Mouse (Mus musculus) embryonic facial prominence, embryonic 11.5 days (tissue): ENCODE data around the gene Kcnn1. TPM values are rescaled to one million over a fixed set of nuclear protein-coding genes. Genes with fewer than 3 reads are reported as not detected.
A peak's percentile ranks its signal among the peaks of the same experiment; 100 is the strongest.
"Not testable (repeated sequence)": the region's sequence is repeated elsewhere in the genome, so short reads cannot be mapped to it uniquely, and the experiment has no call there.

ENCODE experiments used
- ATAC-seq: fragments of 200-750 bp; cut with Nextera tagmentation; replicated peaks from 2 replicates; pipeline ENCODE4 v1.8.0; 2017; ENCODE audit warnings: low read depth; ENCODE audit not compliant: insufficient number of reproducible peaks, low FRiP score, low TSS enrichment
- DNase-seq: peaks from one replicate; pipeline ENCODE4 v3.0.0-alpha.2; 2015; ENCODE audit warnings: low spot score
- H3K27ac ChIP-seq: fragments of 300-500 bp; sonication (generic); replicated peaks from 2 replicates; pipeline ENCODE4 v1.5.1; 2014; ENCODE audit warnings: mild to moderate bottlenecking, low read depth, low read length, control low read depth
- H3K27me3 ChIP-seq: fragments of 300-500 bp; sonication (generic); 2 replicates; pipeline ENCODE4 v1.6.1; 2014; ENCODE audit warnings: mild to moderate bottlenecking, low read length, moderate library complexity, mixed read lengths; ENCODE audit not compliant: control insufficient read depth, insufficient read depth
- H3K36me3 ChIP-seq: fragments of 300-500 bp; sonication (generic); replicated peaks from 2 replicates; pipeline ENCODE4 v1.6.1; 2014; ENCODE audit warnings: low read depth, mild to moderate bottlenecking, low read length, moderate library complexity, mixed read lengths; ENCODE audit not compliant: control insufficient read depth, insufficient read depth
- H3K4me1 ChIP-seq: fragments of 300-500 bp; sonication (generic); 2 replicates; pipeline ENCODE4 v1.6.1; 2014; ENCODE audit warnings: low read length, mixed read lengths; ENCODE audit not compliant: control insufficient read depth, insufficient read depth
- H3K4me2 ChIP-seq: fragments of 300-500 bp; sonication (generic); 2 replicates; pipeline ENCODE4 v1.6.1; 2014; ENCODE audit warnings: low read depth, mild to moderate bottlenecking, control low read depth, low read length, moderate library complexity
- H3K4me3 ChIP-seq: fragments of 300-500 bp; sonication (generic); 2 replicates; pipeline ENCODE4 v1.5.1; 2014; ENCODE audit warnings: low read depth, low read length, control low read depth
- H3K9ac ChIP-seq: fragments of 300-500 bp; sonication (generic); replicated peaks from 2 replicates; pipeline ENCODE4 v1.6.1; 2014; ENCODE audit warnings: mild to moderate bottlenecking, control low read depth, low read length
- H3K9me3 ChIP-seq: fragments of 300-500 bp; sonication (generic); replicated peaks from 2 replicates; pipeline ENCODE4 v1.6.1; 2016; ENCODE audit warnings: mild to moderate bottlenecking, low read length, inconsistent platforms, mixed read lengths; ENCODE audit not compliant: control insufficient read depth
- WGBS: fragments of 180-500 bp; shearing (Covaris S2); extraction: QIAGEN DNeasy Blood & Tissue Kit; methylation state at CpG from one replicate; pipeline ENCODE4 v1.1.7; 2014; 5-methylcytosine and 5-hydroxymethylcytosine counted together
- polyA plus RNA-seq: library from polyadenylated mRNA; unstranded; fragments of >200 nt; fragmentation: Nextera tagmentation; extraction: Ambion mirVana; gene quantifications from 2 replicates; pipeline ENCODE4 v1.2.1, GENCODE M21; 2014

The Kcnn1 gene
- polyA plus RNA-seq, 1 experiment from 2014 or later, result 2.9 TPM

DNA sequence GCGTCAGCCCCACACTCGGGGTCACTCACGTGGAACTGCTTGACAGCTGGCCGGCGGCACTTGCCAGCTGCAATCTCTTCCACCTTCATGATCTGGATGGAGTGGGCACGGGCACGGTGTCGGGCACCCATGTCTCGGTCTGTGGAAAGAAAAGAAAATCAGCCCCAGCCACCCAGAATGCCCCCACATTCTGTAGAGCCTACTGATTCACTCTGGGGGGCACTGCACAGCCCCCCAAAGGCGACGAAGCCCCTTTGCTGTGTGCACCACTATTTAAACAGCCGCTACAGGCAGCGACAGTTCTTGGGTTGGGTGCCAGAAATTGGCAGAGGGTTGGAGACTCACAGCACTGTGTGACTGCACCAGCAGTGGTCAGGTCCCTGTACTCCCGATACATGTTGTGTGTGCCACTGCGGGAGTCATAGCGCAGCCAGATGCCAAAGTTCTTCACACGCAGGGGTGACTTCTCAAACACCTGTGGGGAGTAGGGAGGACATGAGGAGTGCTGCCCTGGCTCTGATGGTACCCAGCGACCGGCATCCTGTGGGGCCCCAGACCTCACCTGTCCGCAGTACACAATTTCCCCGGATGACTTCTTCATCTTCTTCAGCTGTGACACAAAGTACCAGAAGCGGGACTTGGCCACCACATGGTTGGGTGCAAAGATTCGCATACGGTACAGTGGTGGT, 32.7 kb upstream of the Kcnn1 start:
- Histone ChIP-seq H3K9ac (peak overlapping the region; percentile 90), H3K4me2 (peak overlapping the region; percentile 87), H3K27me3 (peaks cover 29% of the 10 kb centered on the region), H3K4me3 (peak overlapping the region; percentile 77)
- not testable (repeated sequence) for ATAC-seq, DNase-seq, H3K36me3 ChIP-seq, H3K4me1 ChIP-seq, H3K9me3 ChIP-seq, H3K27ac ChIP-seq
- WGBS, result 84% methylated on average over 23 of the region's 24 CpGs

DNA sequence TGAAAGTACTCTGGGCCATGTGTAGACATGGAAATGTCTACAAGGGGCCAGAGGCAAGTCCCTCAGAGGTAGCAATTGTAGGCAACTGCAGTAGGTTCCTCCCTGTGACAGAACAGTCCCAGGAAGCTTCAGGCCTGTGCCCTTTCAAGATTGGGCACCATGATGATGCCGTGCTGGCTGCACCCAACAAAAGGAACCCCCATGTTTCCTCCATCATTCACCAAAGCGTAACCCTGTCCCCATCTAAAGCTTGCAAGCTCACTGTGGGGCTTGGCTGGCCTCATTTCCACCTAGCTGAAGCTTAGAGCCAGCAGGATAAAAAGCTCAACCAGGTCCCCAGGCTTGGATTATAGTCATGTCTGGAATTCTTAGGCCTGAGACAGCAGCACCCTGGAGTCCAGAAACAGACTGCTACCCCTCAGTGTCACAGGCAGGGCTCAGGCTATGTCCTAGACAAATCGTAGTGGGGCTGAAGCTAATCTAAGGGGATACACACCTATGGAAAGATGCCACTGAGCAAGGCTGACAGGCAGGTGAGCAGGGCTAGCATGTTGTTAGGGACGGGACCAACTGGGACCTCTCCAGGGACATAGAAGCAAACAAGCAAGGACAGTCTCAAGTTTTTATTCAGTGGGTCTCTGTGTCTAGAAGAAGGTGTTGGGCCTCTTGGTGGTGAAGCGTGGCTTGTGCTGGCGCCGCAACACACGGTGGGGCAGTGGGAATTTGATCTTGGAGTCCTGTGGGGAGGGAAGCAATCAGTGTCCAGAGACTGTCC, 31.9 kb upstream of the Kcnn1 start:
- Histone ChIP-seq H3K27me3 (peaks cover 29% of the 10 kb centered on the region), H3K9ac (no peak overlapping the region), H3K36me3 (peaks cover 9% of the 10 kb centered on the region), H3K27ac (no peak overlapping the region), H3K4me3 (no peak overlapping the region), H3K9me3 (no peaks in the 10 kb centered on the region), H3K4me1 (peaks cover 9% of the 10 kb centered on the region), H3K4me2 (no peak overlapping the region)
- ATAC-seq (no peak), DNase-seq (no peak)
- 89% methylated on average over 8 of the region's 8 CpGs for WGBS

DNA sequence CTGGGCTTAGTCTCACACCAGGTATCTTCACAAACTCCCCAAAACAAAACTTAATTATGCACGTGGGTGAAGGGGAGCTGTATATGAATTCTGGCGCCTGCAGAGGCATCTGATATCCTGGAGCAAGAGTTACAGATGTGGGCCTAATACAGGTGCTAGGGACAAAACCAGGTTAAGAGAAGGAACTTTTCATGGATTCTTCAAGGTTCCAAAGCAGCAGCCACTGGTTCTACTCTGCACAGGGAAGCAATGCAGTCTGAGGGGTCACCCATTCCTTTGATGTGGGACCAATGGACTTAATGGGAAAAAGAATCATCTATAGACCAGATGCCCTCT, 31.3 kb upstream of the Kcnn1 start:
- DNase-seq, result no peak
- WGBS, result 63% methylated on average over 2 of the region's 2 CpGs
- Histone ChIP-seq H3K27ac (no peak overlapping the region), H3K4me1 (peaks cover 9% of the 10 kb centered on the region), H3K27me3 (peaks cover 29% of the 10 kb centered on the region), H3K36me3 (peaks cover 9% of the 10 kb centered on the region), H3K4me3 (no peak overlapping the region), H3K4me2 (no peak overlapping the region), H3K9me3 (no peaks in the 10 kb centered on the region), H3K9ac (no peak overlapping the region)
- no peak for ATAC-seq

DNA sequence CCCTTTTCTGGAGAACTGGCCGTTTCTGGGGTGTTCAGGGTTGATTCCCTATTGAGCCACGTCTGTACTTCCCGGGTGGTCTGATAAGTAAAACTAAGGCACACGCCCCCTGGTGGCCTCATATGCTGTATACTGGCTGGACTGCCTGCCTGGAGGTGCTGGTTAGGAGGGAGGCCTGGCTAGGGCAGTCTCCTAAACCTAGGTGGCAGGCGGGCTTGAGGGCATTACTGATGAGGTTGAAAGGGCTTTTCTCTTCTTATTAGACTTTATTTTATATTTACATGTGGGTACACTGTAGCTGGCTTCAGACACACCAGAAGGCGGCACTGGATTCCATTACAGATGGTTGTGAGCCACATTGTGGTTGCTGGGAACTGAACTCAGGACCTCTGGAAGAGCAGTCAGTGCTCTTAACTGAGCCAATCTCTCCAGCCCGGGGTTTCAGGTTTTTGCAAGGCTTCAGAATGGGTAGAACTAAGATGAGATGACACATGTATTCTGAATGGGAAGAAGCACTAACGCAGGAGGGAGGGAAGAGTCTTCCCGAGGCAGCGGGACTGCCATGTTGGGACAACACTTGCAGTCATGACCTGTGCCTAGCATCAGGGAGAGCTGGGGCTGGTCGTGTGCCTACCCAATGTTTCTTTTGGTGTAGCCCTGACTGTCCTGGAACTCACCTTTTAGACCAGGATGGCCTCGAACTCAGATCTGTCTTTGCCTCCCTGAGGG, 30.8 kb upstream of the Kcnn1 start:
- Histone ChIP-seq H3K9me3 (no peaks in the 10 kb centered on the region), H3K27me3 (peaks cover 29% of the 10 kb centered on the region), H3K36me3 (peaks cover 9% of the 10 kb centered on the region), H3K4me3 (no peak overlapping the region), H3K27ac (no peak overlapping the region), H3K9ac (no peak overlapping the region), H3K4me2 (no peak overlapping the region), H3K4me1 (peaks cover 9% of the 10 kb centered on the region)
- ATAC-seq (no peak), DNase-seq (peak; percentile 91)
- 26% methylated on average over 12 of the region's 12 CpGs for WGBS

DNA sequence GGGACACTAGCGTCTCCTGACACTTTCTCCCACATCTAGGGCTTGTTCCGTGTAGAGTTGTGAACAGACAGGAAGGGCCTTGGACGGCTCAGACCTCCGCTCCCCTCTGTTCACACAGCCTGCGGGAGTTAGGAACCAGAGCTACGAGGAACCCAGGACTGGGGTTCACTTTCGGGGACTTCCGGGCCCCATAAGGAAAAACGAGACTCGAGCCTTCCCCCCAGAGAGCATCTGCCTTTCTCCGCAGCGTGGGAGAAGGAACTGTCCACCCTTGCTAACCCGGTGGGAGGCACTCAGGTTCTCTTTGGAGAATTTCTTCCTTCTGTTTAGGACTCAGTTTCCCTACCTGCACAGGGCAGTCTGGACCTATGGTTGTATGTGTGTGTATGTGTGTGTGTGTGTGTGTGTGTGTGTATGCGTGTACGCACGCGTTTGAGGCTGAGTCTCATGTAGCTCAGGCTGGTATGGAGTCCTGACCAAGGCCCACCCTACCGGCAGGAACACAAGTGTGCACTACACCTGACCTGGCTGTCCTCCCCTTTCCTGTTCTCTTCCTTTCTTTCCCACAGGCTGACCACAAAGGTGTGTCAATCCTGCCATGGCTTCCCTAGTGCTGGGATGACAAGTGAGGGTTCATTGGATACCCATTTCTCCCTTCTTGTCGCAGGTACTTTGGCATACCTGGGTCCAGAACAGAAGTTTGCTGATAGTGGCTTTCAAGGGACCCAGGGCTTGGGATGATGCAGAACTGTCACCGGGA, 30.0 kb upstream of the Kcnn1 start:
- Histone ChIP-seq H3K4me2 (peak overlapping the region; percentile 29), H3K4me3 (peak overlapping the region; percentile 13), H3K9me3 (no peaks in the 10 kb centered on the region), H3K9ac (peak overlapping the region; percentile 32; the same call in 1 of the 2 replicates), H3K27ac (no peak overlapping the region), H3K36me3 (peaks cover 9% of the 10 kb centered on the region), H3K27me3 (peaks cover 29% of the 10 kb centered on the region), H3K4me1 (peaks cover 9% of the 10 kb centered on the region)
- 21% methylated on average over 20 of the region's 20 CpGs for WGBS
- ATAC-seq, result no peak; the same call in 1 of the 2 replicates
- DNase-seq, result peak; percentile 27

DNA sequence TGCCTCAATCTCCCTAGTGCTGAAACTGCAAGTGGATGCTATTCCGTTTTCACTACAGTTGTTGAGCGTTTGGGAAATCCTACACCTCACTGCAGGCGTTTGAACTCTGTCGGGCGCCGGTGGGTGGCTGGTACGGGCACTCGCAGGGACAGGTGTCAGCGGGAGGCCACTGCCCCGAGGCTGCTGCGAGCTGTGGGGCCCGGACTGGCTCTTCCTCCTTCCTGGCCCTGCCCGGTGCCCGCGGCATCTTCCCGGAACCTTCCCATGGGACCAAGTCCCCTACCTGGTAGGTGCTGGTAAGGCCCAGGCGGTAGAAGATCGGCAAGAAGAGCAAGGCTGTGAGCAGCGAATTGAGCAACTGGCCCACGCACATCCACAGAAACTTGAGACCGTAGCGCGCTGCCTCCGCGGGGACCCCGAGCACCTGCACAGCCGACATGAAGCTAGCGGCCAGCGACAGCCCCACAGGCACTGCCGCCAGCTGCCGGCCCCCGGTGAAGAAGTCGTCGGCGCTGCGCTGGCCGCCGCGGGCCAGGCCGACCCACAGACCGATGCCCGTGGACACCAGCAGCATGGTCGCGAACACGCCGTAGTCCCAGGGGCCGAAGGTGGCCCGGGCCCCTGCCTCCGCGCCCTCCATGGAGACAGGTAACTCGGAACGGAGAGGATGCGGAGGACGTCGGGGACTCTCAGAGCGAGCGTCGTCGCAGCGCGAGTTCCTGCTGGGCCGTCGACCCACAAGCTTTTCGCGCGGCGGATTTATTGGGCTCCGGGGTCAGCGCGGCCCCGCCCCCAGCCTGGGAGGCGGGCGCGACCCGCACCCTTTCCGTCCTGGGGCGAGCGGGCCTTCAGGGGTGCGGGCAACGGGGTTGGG, 29.2 kb upstream of the Kcnn1 start, which contains the start of gene Slc5a5:
Gene Slc5a5 (minus strand): TSS at position 736 of the 874 bp plus-strand sequence.
- Histone ChIP-seq H3K9ac (peak within 1 kb of the TSS; percentile 32; the same call in 1 of the 2 replicates), H3K27ac (no peak within 1 kb of the TSS), H3K9me3 (no peaks in the 10 kb centered on the region), H3K4me2 (peak within 1 kb of the TSS; percentile 29), H3K36me3 (peaks cover 9% of the 10 kb centered on the region), H3K27me3 (peaks cover 29% of the 10 kb centered on the region), H3K4me3 (peak within 1 kb of the TSS; percentile 13), H3K4me1 (peaks cover 9% of the 10 kb centered on the region)
- DNase-seq (no peak), ATAC-seq (no peak)
- WGBS, result 2% methylated on average over 77 of the region's 80 CpGs

DNA sequence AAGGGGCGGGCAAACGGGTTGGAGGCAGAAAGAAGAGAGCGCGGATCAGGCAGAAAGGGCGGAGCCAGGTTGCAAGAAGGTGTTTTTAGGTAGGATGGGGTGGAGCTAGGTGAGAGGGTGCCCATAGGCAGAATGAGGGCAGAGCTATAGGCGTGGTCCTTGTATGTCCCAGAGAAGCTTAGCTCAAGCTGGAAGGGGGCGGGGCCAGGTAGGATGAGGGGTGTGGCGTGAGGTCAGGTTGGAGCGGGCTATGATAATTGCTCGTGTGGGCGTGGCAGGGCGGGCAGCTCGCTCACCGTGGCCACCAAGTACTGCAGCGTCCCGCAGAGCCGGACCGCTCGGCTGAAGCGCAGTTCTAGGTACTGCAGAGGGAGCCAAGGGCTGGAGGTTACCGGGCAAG, 28.3 kb upstream of the Kcnn1 start:
- ATAC-seq (no peak), DNase-seq (peak; percentile 47)
- Histone ChIP-seq H3K4me1 (peaks cover 9% of the 10 kb centered on the region), H3K27me3 (peaks cover 29% of the 10 kb centered on the region), H3K9ac (no peak overlapping the region), H3K9me3 (no peaks in the 10 kb centered on the region), H3K4me3 (no peak overlapping the region), H3K27ac (no peak overlapping the region), H3K36me3 (peaks cover 9% of the 10 kb centered on the region), H3K4me2 (no peak overlapping the region; the same call in 1 of the 2 replicates)
- WGBS, result 8% methylated on average over 21 of the region's 21 CpGs
